Mouse (Mus musculus): ENCODE results near the gene Kpna1.

Gene Kpna1

GRCm38 (mm10) chr16:36071450-36072379, 93.2 kb downstream of the Kpna1 start, which contains the start of the genes Fam162a and Ccdc58:
Fam162a (minus strand) TSS chr16:36071594.
Ccdc58 (plus strand) TSS chr16:36071685.
- peak; percentile 96 for DNase-seq

- DNase-seq, result no peak
Observed at GRCm38 (mm10) chr16:36072410-36073011, 94.0 kb downstream of the Kpna1 start.

DNA sequence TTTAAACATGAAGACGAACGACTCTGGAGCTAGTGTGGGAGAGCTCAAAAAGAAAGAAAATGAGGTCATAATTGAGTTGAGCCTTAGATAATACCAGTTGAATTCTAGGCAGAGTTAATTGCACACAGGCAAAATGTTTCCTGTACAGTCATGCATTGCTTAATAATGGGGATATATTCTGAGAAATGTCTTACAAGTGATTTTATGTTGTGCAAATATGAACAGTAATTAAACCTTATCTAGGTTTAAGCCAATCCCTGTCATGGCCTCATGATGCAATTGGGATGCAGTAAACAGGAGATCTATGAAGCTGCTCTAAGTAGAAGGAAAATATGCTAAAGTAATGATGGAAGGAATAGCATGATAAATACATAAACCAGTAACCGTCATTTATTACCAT, 96.2 kb downstream of the Kpna1 start:
- no peak for DNase-seq

DNA sequence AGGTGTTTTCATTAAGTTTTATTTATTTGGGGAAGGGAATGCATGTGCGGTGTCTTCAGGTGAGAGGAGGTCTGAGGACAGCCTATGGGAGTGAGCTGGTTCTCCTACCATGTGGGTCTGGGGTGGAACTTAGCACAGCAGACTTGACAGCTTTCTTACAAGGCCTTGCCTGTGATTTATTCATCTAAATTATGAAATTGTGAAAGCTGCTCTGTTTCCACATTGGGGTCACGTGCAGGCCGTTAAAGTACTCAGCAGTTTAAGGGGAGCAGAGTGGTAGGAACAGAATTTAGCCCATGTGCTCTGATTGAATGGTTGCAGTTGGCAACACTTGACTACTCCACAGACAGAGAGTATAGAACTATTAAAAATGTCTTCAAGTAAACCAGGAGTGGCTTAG, 101.4 kb downstream of the Kpna1 start:
- no peak for DNase-seq

Data from thymus, postnatal 4 days (tissue).